Mouse (Mus musculus): Measurements from ENCODE around the gene Igf1r. TPM values are rescaled to one million over a fixed set of nuclear protein-coding genes. Genes with fewer than 3 reads are reported as not detected.

The Igf1r gene
- polyA plus RNA-seq, 1 experiment, result 16.9 TPM

DNA sequence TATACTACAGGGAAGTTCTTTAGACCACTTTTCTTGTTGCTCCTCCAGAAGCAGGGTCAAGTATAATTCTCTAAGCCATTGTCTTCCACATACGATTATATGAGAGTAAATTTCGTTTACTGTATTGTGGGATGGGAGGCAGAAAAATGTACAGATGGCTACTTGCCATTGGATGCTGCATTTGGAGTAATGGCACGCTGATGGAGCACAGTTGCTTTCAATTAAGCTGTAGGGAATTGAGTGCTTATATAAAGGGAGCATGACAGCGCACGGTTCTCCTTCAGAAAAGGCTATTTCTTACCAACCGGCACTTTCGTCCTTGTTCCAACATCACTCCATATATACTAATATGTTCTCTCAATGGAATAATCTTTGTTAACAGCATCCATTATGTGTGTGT is 96.4 kb downstream of the Igf1r start:
- Histone ChIP-seq H3K4me1 (ENCODE audit: control insufficient read depth, insufficient read depth, low read length) (peaks cover 5% of the 10 kb centered on the region), H3K4me3 (replicated peaks; ENCODE audit: extremely low read depth, low read depth, low read length) (no peak overlapping the region)
- 86% methylated on average over 7 of the region's 7 CpGs for WGBS
- TF ChIP-seq POLR2A (IDR thresholded peaks at IDR 0.05; ENCODE audit: borderline replicate concordance, extremely low read depth, low read depth, low read length), result no peak
- no peak for TF ChIP-seq CTCF (IDR thresholded peaks at IDR 0.05; ENCODE audit: insufficient read depth, low read length)
- DNase-seq, result no peak

- no peak for DNase-seq
- TF ChIP-seq CTCF (IDR thresholded peaks at IDR 0.05; ENCODE audit: insufficient read depth, low read length), result no peak
- no peak for TF ChIP-seq POLR2A (IDR thresholded peaks at IDR 0.05; ENCODE audit: borderline replicate concordance, extremely low read depth, low read depth, low read length)
- peaks cover 5% of the 10 kb centered on the region for H3K4me1 ChIP-seq (ENCODE audit: control insufficient read depth, insufficient read depth, low read length)
- no peak overlapping the region for H3K4me3 ChIP-seq (replicated peaks; ENCODE audit: extremely low read depth, low read depth, low read length)
- WGBS, result 89% methylated on average over 10 of the region's 10 CpGs
These were observed 100.5 kb downstream of the Igf1r start for GRCm38 (mm10) chr7:68053002-68053624.

- WGBS, result 15% methylated on average over 2 of the region's 2 CpGs
- TF ChIP-seq CTCF (IDR thresholded peaks at IDR 0.05; ENCODE audit: insufficient read depth, low read length), result no peak
- no peak for TF ChIP-seq POLR2A (IDR thresholded peaks at IDR 0.05; ENCODE audit: borderline replicate concordance, extremely low read depth, low read depth, low read length)
- DNase-seq, result no peak
These were observed 101.9 kb downstream of the Igf1r start for GRCm38 (mm10) chr7:68054498-68054897.

GRCm38 (mm10) chr7:68054956-68055355 is 102.3 kb downstream of the Igf1r start:
- DNase-seq, result no peak
- Histone ChIP-seq H3K4me3 (replicated peaks; ENCODE audit: extremely low read depth, low read depth, low read length) (no peak overlapping the region), H3K4me1 (ENCODE audit: control insufficient read depth, insufficient read depth, low read length) (peaks cover 5% of the 10 kb centered on the region)
- TF ChIP-seq POLR2A (IDR thresholded peaks at IDR 0.05; ENCODE audit: borderline replicate concordance, extremely low read depth, low read depth, low read length) (no peak), CTCF (IDR thresholded peaks at IDR 0.05; ENCODE audit: insufficient read depth, low read length) (peak; percentile 27; the same call in 1 of the 2 replicates)
- 67% methylated on average over 6 of the region's 6 CpGs for WGBS

More at GRCm38 (mm10) chr7:68054498-68054897, 101.9 kb downstream of the Igf1r start:
- Histone ChIP-seq H3K4me1 (ENCODE audit: control insufficient read depth, insufficient read depth, low read length) (peaks cover 5% of the 10 kb centered on the region), H3K4me3 (replicated peaks; ENCODE audit: extremely low read depth, low read depth, low read length) (no peak overlapping the region)

DNA sequence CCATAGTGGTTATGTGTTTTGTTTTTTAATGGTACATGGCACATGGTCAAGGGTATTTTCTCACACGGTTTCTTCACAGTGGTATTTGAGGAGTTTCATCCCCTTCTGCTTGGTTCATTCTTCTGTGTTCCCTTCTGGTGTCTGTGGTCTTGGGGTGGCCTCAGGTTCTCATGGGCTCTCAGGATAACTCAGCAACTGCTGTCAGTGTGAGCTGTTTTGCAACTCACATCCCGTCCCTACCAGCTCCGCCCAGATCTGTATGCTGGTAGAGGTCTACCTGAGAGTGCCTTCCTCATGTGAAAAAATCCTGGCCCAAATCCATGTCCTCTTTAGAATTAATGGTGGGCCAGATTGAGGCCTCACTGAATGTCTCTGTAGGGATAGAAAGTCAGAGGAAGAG is 104.4 kb downstream of the Igf1r start:
- TF ChIP-seq POLR2A (IDR thresholded peaks at IDR 0.05; ENCODE audit: borderline replicate concordance, extremely low read depth, low read depth, low read length), result no peak
- TF ChIP-seq CTCF (IDR thresholded peaks at IDR 0.05; ENCODE audit: insufficient read depth, low read length), result no peak

DNA sequence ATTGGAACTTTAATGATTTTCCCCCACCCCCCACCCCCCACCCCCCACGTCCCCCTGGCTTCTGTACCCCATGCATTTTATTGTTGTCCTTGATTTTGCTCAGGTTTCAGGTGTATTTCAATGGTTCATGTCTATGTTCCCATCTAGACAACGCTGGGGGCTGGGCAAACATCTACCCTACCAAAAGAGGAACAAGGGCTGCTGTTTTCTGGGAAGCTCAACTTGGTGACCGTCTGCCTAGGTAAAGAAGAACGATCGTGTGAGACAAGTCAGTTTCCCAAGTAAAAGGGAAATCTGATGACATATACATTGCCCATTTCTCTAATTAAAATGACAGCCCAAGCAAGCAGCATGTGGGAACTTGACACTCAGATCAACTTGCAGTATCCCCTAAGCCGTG is 107.1 kb downstream of the Igf1r start:
- TF ChIP-seq POLR2A (IDR thresholded peaks at IDR 0.05; ENCODE audit: borderline replicate concordance, extremely low read depth, low read depth, low read length) (no peak), CTCF (IDR thresholded peaks at IDR 0.05; ENCODE audit: insufficient read depth, low read length) (no peak)
- Histone ChIP-seq H3K4me3 (replicated peaks; ENCODE audit: extremely low read depth, low read depth, low read length) (no peak overlapping the region), H3K4me1 (ENCODE audit: control insufficient read depth, insufficient read depth, low read length) (peaks cover 7% of the 10 kb centered on the region)
- no peak for DNase-seq
- WGBS, result 75% methylated on average over 6 of the region's 6 CpGs

More for the DNA sequence above, 104.4 kb downstream of the Igf1r start:
- 81% methylated on average over 3 of the region's 3 CpGs for WGBS
- Histone ChIP-seq H3K4me1 (ENCODE audit: control insufficient read depth, insufficient read depth, low read length) (no peaks in the 10 kb centered on the region), H3K4me3 (replicated peaks; ENCODE audit: extremely low read depth, low read depth, low read length) (no peak overlapping the region)
- DNase-seq, result no peak

- no peak for DNase-seq
- 68% methylated on average over 9 of the region's 9 CpGs for WGBS
- peaks cover 12% of the 10 kb centered on the region for H3K4me1 ChIP-seq (ENCODE audit: control insufficient read depth, insufficient read depth, low read length)
- no peak for TF ChIP-seq POLR2A (IDR thresholded peaks at IDR 0.05; ENCODE audit: borderline replicate concordance, extremely low read depth, low read depth, low read length)
- no peak for TF ChIP-seq CTCF (IDR thresholded peaks at IDR 0.05; ENCODE audit: insufficient read depth, low read length)
- H3K4me3 ChIP-seq (replicated peaks; ENCODE audit: extremely low read depth, low read depth, low read length), result no peak overlapping the region
These were observed 108.8 kb downstream of the Igf1r start for GRCm38 (mm10) chr7:68061434-68061833.

DNA sequence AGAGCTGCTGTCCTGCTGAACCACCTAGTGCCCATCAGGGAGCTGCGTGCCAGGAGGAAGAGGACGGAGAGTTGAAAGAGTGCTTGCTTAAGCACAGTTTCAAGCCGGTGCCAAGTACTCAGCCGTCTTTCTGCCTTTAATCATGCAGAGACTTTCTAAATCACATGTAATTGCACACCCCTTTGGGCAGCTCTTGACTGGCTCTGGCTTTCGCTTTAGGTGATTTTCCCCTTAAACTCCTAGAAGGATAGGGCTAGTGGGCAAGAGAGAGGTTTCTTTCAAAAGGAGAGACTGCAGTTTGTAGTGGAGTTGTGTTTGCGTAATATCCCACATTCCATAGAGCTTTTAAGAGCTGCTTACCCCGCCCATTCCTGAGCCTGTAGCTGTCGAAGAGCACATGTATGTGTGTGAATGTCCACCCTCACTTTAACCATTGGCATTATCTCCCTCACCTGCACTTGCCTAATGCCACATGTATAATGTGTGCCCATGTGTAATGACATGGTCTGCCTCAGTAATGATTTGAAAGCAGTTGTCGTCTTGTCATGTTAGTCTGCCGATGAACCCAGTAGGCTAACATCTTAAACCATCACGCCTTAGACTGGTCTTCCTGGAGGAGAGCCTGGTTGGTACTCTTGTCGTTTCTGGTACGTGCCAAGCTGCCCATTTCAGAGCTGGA is 109.7 kb downstream of the Igf1r start:
- Histone ChIP-seq H3K4me3 (replicated peaks; ENCODE audit: extremely low read depth, low read depth, low read length) (no peak overlapping the region), H3K4me1 (ENCODE audit: control insufficient read depth, insufficient read depth, low read length) (peaks cover 12% of the 10 kb centered on the region)
- WGBS, result 59% methylated on average over 13 of the region's 13 CpGs
- DNase-seq, result peak; percentile 46
- TF ChIP-seq POLR2A (IDR thresholded peaks at IDR 0.05; ENCODE audit: borderline replicate concordance, extremely low read depth, low read depth, low read length) (no peak), CTCF (IDR thresholded peaks at IDR 0.05; ENCODE audit: insufficient read depth, low read length) (no peak)

- WGBS, result 47% methylated on average over 5 of the region's 5 CpGs
- peaks cover 12% of the 10 kb centered on the region for H3K4me1 ChIP-seq (ENCODE audit: control insufficient read depth, insufficient read depth, low read length)
- TF ChIP-seq POLR2A (IDR thresholded peaks at IDR 0.05; ENCODE audit: borderline replicate concordance, extremely low read depth, low read depth, low read length), result no peak
- TF ChIP-seq CTCF (IDR thresholded peaks at IDR 0.05; ENCODE audit: insufficient read depth, low read length), result no peak
These were observed 110.2 kb downstream of the Igf1r start for GRCm38 (mm10) chr7:68062849-68063208.

GRCm38 (mm10) chr7:68063711-68064110 is 111.1 kb downstream of the Igf1r start:
- peaks cover 12% of the 10 kb centered on the region for H3K4me1 ChIP-seq (ENCODE audit: control insufficient read depth, insufficient read depth, low read length)
- TF ChIP-seq CTCF (IDR thresholded peaks at IDR 0.05; ENCODE audit: insufficient read depth, low read length), result no peak
- TF ChIP-seq POLR2A (IDR thresholded peaks at IDR 0.05; ENCODE audit: borderline replicate concordance, extremely low read depth, low read depth, low read length), result no peak
- no peak overlapping the region for H3K4me3 ChIP-seq (replicated peaks; ENCODE audit: extremely low read depth, low read depth, low read length)
- DNase-seq, result no peak
- 93% methylated on average over 9 of the region's 9 CpGs for WGBS

More at GRCm38 (mm10) chr7:68062849-68063208, 110.2 kb downstream of the Igf1r start:
- no peak overlapping the region for H3K4me3 ChIP-seq (replicated peaks; ENCODE audit: extremely low read depth, low read depth, low read length)
- no peak for DNase-seq

All from lung, adult 2 months (tissue).